Mouse (Mus musculus): ENCODE data around the gene Skap2.

GRCm38 (mm10) chr6:51895753-51896152 lies 116.6 kb downstream of the Skap2 start:
- TF ChIP-seq POLR2A (IDR thresholded peaks at IDR 0.05; ENCODE audit: borderline replicate concordance, low read depth, low read length): no peak
- TF ChIP-seq CTCF (IDR thresholded peaks at IDR 0.05; ENCODE audit: low read depth, low read length): no peak

Data from bone marrow macrophage, adult 2 months (primary cell).